Mouse (Mus musculus): Measurements from ENCODE around the gene Svop.

DNA sequence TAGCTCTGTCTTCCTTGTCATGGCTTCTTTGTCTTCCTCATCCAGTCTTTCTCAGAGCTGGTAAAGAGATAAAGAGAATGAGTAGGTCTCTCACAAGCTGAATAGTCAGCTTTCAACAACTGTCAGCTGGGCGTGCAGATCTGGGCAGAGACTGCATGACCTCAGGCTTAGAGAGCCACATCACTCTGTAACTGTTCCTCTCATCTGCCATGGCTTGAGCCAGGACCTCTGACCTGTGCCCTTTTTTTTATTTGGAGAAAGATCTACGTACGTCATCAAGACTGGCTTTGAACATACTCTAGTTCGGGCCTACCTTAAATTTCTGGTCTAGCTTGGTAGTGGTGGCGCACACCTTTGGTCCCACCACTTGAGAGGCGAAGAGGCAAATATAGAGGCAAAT, 41.5 kb upstream of the Svop start:
- no peak for TF ChIP-seq CTCF (IDR thresholded peaks at IDR 0.05; ENCODE audit: extremely low read depth, insufficient read depth, low read length)
- TF ChIP-seq POLR2A (IDR thresholded peaks at IDR 0.05; ENCODE audit: extremely low read depth, insufficient read depth, low read length): no peak

Measured in cortical plate, adult 2 months (tissue).